Mouse (Mus musculus) midbrain, embryonic 14.5 days (tissue): ENCODE measurements around the gene Zfp59. TPM values are rescaled to one million over a fixed set of nuclear protein-coding genes. Genes with fewer than 3 reads are reported as not detected.

Source experiments
- polyA plus RNA-seq: library from polyadenylated mRNA; unstranded; fragments of >200 nt; fragmentation: Nextera tagmentation; extraction: Ambion mirVana; gene quantifications from 2 replicates; pipeline ENCODE4 v1.2.1, GENCODE M21; 2014

The Zfp59 gene
- polyA plus RNA-seq, 1 experiment from 2014 or later, result 15.2 TPM

Other genes starting within 250 kb of the Zfp59 start
- 51.0 and 67.0 TPM in 2 replicates for gene Akt2, start 247.1 kb upstream of the Zfp59 start, polyA plus RNA-seq
- 71.3 and 104 TPM in 2 replicates for gene Ttc9b, start 184.7 kb upstream of the Zfp59 start, polyA plus RNA-seq
- 19.0 and 24.0 TPM in 2 replicates for gene Map3k10, start 164.0 kb upstream of the Zfp59 start, polyA plus RNA-seq
- gene Zfp607b, start 149.3 kb upstream of the Zfp59 start, polyA plus RNA-seq, result 15.1 and 15.5 TPM in 2 replicates
- 89.9 and 125 TPM in 2 replicates for gene Zfp60, start 107.2 kb upstream of the Zfp59 start, polyA plus RNA-seq
- gene Zfp626, start 31.4 kb upstream of the Zfp59 start, polyA plus RNA-seq, result 2.4 and 2.6 TPM in 2 replicates
- gene Zfp607a, start 18.9 kb downstream of the Zfp59 start, polyA plus RNA-seq, result 0.98 and 1.3 TPM in 2 replicates
- gene Zfp974, start 90.9 kb downstream of the Zfp59 start, polyA plus RNA-seq, result 12.6 and 17.8 TPM in 2 replicates
- gene Zfp780b, start 140.6 kb downstream of the Zfp59 start, polyA plus RNA-seq, result 27.5 and 31.1 TPM in 2 replicates
- 5.9 and 8.7 TPM in 2 replicates for gene Zfp850, start 175.5 kb downstream of the Zfp59 start, polyA plus RNA-seq
- 275 and 305 TPM in 2 replicates for gene Psmc4, start 211.5 kb downstream of the Zfp59 start, polyA plus RNA-seq
- 0.08 and 0.25 TPM in 2 replicates for gene Fcgbp, start 232.6 kb downstream of the Zfp59 start, polyA plus RNA-seq